Comparison of ENCODE assay signal across 7 mouse cellular contexts in the genomic region with DNA sequence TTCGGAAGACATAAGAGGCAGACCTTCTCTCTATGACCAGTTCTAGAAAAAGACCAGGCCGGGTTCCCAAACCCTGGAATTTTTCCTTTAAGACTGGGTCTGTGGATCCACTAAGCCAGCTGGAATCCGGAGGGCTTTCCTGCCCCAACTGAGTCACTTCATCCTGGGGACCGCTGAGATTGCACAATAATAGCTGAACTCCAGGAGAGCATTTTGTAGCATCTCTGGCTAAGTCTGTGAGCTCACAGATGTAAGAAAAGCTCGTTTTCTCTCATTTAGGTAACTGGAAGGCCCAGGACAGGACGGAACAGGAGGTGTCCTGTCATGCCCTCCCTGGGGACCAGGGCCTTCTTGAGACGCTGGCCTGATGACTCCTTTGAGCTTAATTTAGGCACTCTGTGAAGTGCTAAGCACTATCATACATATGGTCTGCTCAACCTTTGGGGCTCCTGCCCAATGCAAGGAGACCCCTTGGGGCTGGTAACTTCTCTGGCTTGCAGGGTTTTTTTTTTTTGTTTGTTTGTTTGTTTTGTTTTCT. TPM values are rescaled to one million over a fixed set of nuclear protein-coding genes. Genes with fewer than 3 reads are reported as not detected.
DNase-seq lines count a peak whose midpoint lies in the region; ATAC-seq and TF ChIP-seq lines count a peak whose summit lies in the region.

No protein-coding gene starts in this region.

- peak; percentile 24 for DNase-seq in thymus, postnatal 14 days
- DNase-seq in thymus, postnatal 10 days (ENCODE audit: low spot score in 2 of 2) = no peak
- no peak for DNase-seq in hindbrain, postnatal 0 days (ENCODE audit: low spot score)
- no peak for DNase-seq in cerebellum, adult 9-10 months
- no peak for DNase-seq in adrenal gland, adult 2 months

- no peak for TF ChIP-seq CTCF in hindbrain, postnatal 0 days (IDR thresholded peaks at IDR 0.05; ENCODE audit: low read depth)
- TF ChIP-seq CTCF in olfactory bulb, adult 2 months (IDR thresholded peaks at IDR 0.05; ENCODE audit: insufficient read depth, low read depth, low read length) = no peak

- peak overlapping the region; percentile 81 for H3K27ac ChIP-seq in forebrain, embryonic 12.5 days
- H3K27ac ChIP-seq in hindbrain, postnatal 0 days = peak overlapping the region; percentile 54
- H3K27ac ChIP-seq in olfactory bulb, adult 2 months (ENCODE audit: insufficient read depth, low read depth, low read length) = peak overlapping the region; percentile 81

- H3K9ac ChIP-seq in forebrain, embryonic 12.5 days = no peak overlapping the region
- no peak overlapping the region for H3K9ac ChIP-seq in hindbrain, postnatal 0 days (replicated peaks; ENCODE audit: low read length)

- peak overlapping the region; percentile 55 for H3K4me2 ChIP-seq in forebrain, embryonic 12.5 days
- H3K4me2 ChIP-seq in hindbrain, postnatal 0 days (ENCODE audit: low read depth, low read length) = peak overlapping the region; percentile 51

- WGBS in forebrain, embryonic 12.5 days = 23% methylated on average over 7 of the region's 7 CpGs
- 21% methylated on average over 7 of the region's 7 CpGs for WGBS in hindbrain, postnatal 0 days
- WGBS in olfactory bulb, adult 2 months = 20% methylated on average over 7 of the region's 7 CpGs

- no peaks in the 10 kb centered on the region for H3K36me3 ChIP-seq in forebrain, embryonic 12.5 days (replicated peaks)
- H3K36me3 ChIP-seq in hindbrain, postnatal 0 days (ENCODE audit: insufficient read depth, low read length) = no peaks in the 10 kb centered on the region

- peaks cover 66% of the 10 kb centered on the region for H3K4me1 ChIP-seq in forebrain, embryonic 12.5 days
- peaks cover 47% of the 10 kb centered on the region for H3K4me1 ChIP-seq in hindbrain, postnatal 0 days (ENCODE audit: insufficient read depth, low read length)
- H3K4me1 ChIP-seq in olfactory bulb, adult 2 months (ENCODE audit: control insufficient read depth, insufficient read depth, low read length) = peaks cover 56% of the 10 kb centered on the region

- H3K27me3 ChIP-seq in forebrain, embryonic 12.5 days = no peaks in the 10 kb centered on the region
- H3K27me3 ChIP-seq in hindbrain, postnatal 0 days (ENCODE audit: insufficient read depth, low read length) = no peaks in the 10 kb centered on the region

- ATAC-seq in forebrain, embryonic 12.5 days (ENCODE audit: low FRiP score) = no peak
- no peak for ATAC-seq in hindbrain, postnatal 0 days

- H3K4me3 ChIP-seq in forebrain, embryonic 12.5 days (replicated peaks) = no peak overlapping the region
- H3K4me3 ChIP-seq in hindbrain, postnatal 0 days (ENCODE audit: low read length) = no peak overlapping the region
- H3K4me3 ChIP-seq in olfactory bulb, adult 2 months (ENCODE audit: insufficient read depth, low read depth, low read length) = no peak overlapping the region

- TF ChIP-seq POLR2A in olfactory bulb, adult 2 months (IDR thresholded peaks at IDR 0.05; ENCODE audit: insufficient read depth, low read depth, low read length) = no peak

- no peaks in the 10 kb centered on the region for H3K9me3 ChIP-seq in forebrain, embryonic 12.5 days
- H3K9me3 ChIP-seq in hindbrain, postnatal 0 days (ENCODE audit: low read length) = no peaks in the 10 kb centered on the region

RNA-seq across cellular contexts. Expression of gene Abcg1, which starts 16.6 kb away (rescaled TPM):
- 16.2 and 16.5 TPM in 2 replicates for polyA plus RNA-seq in forebrain, embryonic 12.5 days (2016; fragmentation: Nextera tagmentation; extraction: Ambion mirVana)
- 34.9 and 40.7 TPM in 2 replicates for total RNA-seq in hindbrain, postnatal 0 days (2014; rRNA removed)
- polyA plus RNA-seq in hindbrain, postnatal 0 days (2015; fragmentation: Nextera tagmentation; extraction: Ambion mirVana) = 17.4 and 18.9 TPM in 2 replicates
- polyA plus RNA-seq in olfactory bulb, adult 2 months (2012; ENCODE audit: insufficient read depth, insufficient read length, low replicate concordance, missing spikeins) = not detected in 2 replicates
- 10 to 100 TPM in 1 of 2 experiments, 1 to 10 TPM in 1; 5.2 to 18.6 TPM for total RNA-seq in adrenal gland, adult 2 months (2021)
- 7.9 and 8.2 TPM in 2 replicates for polyA plus RNA-seq in adrenal gland, adult 2 months (2012; rRNA removed)

RNA-seq across cellular contexts. Expression of gene Tff3, which starts 55.3 kb away (rescaled TPM):
- polyA plus RNA-seq in forebrain, embryonic 12.5 days (2016; fragmentation: Nextera tagmentation; extraction: Ambion mirVana) = 0.88 TPM in 1 of 2 replicates, not detected in the other
- not detected in 2 replicates for total RNA-seq in hindbrain, postnatal 0 days (2014; rRNA removed)
- polyA plus RNA-seq in hindbrain, postnatal 0 days (2015; fragmentation: Nextera tagmentation; extraction: Ambion mirVana) = 0.44 and 0.55 TPM in 2 replicates
- polyA plus RNA-seq in olfactory bulb, adult 2 months (2012; ENCODE audit: insufficient read depth, insufficient read length, low replicate concordance, missing spikeins) = not detected in 2 replicates
- total RNA-seq in adrenal gland, adult 2 months (2021) = not detected
- polyA plus RNA-seq in adrenal gland, adult 2 months (2012; rRNA removed) = 0.44 and 0.48 TPM in 2 replicates
